Mouse (Mus musculus) liver, embryonic 13.5 days (tissue): ENCODE data around the gene Tmem39a. TPM values are rescaled to one million over a fixed set of nuclear protein-coding genes. Genes with fewer than 3 reads are reported as not detected.
A peak's percentile ranks its signal among the peaks of the same experiment; 100 is the strongest.

ENCODE experiments used
- ATAC-seq: fragments of 200-750 bp; cut with Nextera tagmentation; 2 replicates; pipeline ENCODE4 v1.8.0; 2017; ENCODE audit warnings: low read depth, mild to moderate bottlenecking, moderate number of reproducible peaks, moderate library complexity
- DNase-seq: peaks from one replicate; pipeline ENCODE4 v3.0.0; 2022
- H3K27ac ChIP-seq: fragments of 300-500 bp; sonication (generic); 2 replicates; pipeline ENCODE4 v1.5.1; 2015; ENCODE audit warnings: moderate library complexity, mild to moderate bottlenecking, inconsistent platforms
- H3K27me3 ChIP-seq: fragments of 300-500 bp; sonication (generic); 2 replicates; pipeline ENCODE4 v1.6.1; 2015; ENCODE audit warnings: mild to moderate bottlenecking, inconsistent platforms
- H3K36me3 ChIP-seq: fragments of 300-500 bp; sonication (generic); 2 replicates; pipeline ENCODE4 v1.6.1; 2015; ENCODE audit warnings: mild to moderate bottlenecking, inconsistent platforms
- H3K4me1 ChIP-seq: fragments of 300-500 bp; sonication (generic); replicated peaks from 2 replicates; pipeline ENCODE4 v1.6.1; 2015; ENCODE audit warnings: inconsistent platforms
- H3K4me2 ChIP-seq: fragments of 300-500 bp; sonication (generic); 2 replicates; pipeline ENCODE4 v1.6.1; 2015; ENCODE audit warnings: inconsistent platforms, mild to moderate bottlenecking, moderate library complexity
- H3K4me3 ChIP-seq: fragments of 300-500 bp; sonication (generic); replicated peaks from 2 replicates; pipeline ENCODE4 v1.5.1; 2015; ENCODE audit warnings: mild to moderate bottlenecking, inconsistent platforms
- H3K9ac ChIP-seq: fragments of 300-500 bp; sonication (generic); 2 replicates; pipeline ENCODE4 v1.6.1; 2015; ENCODE audit warnings: mild to moderate bottlenecking, inconsistent platforms
- H3K9me3 ChIP-seq: fragments of 300-500 bp; sonication (generic); replicated peaks from 2 replicates; pipeline ENCODE4 v1.6.1; 2016; ENCODE audit warnings: inconsistent platforms
- WGBS: fragments of 180-500 bp; shearing (Covaris S2); methylation state at CpG from one replicate; pipeline ENCODE4 v1.1.7; 2015; ENCODE audit not compliant: insufficient replicate concordance; 5-methylcytosine and 5-hydroxymethylcytosine counted together
- polyA plus RNA-seq: library from polyadenylated mRNA; unstranded; fragments of >200 nt; fragmentation: Nextera tagmentation; extraction: Ambion mirVana; gene quantifications from 2 replicates; pipeline ENCODE4 v1.2.1, GENCODE M21; 2015

Tmem39a gene
- polyA plus RNA-seq, 1 experiment from 2014 or later, result 33.8 TPM

GRCm38 (mm10) chr16:38612646-38613045 lies 54.1 kb downstream of the Tmem39a start:
- Histone ChIP-seq H3K4me3 (no peak overlapping the region), H3K9me3 (peaks cover 7% of the 10 kb centered on the region; the same call in 1 of the 2 replicates), H3K4me2 (no peak overlapping the region), H3K27ac (no peak overlapping the region), H3K9ac (no peak overlapping the region), H3K36me3 (peaks cover 5% of the 10 kb centered on the region; the same call in 1 of the 2 replicates), H3K27me3 (no peaks in the 10 kb centered on the region), H3K4me1 (no peaks in the 10 kb centered on the region)
- ATAC-seq (no peak), DNase-seq (no peak)
- WGBS, result 61% methylated on average over 5 of the region's 5 CpGs

- H3K27ac ChIP-seq, result no peak overlapping the region
- H3K36me3 ChIP-seq, result peaks cover 5% of the 10 kb centered on the region; the same call in 1 of the 2 replicates
- 83% methylated on average over 6 of the region's 6 CpGs for WGBS
- no peak for ATAC-seq
- H3K4me2 ChIP-seq, result no peak overlapping the region
- H3K4me1 ChIP-seq, result no peaks in the 10 kb centered on the region
- no peaks in the 10 kb centered on the region for H3K27me3 ChIP-seq
- DNase-seq, result no peak
- peaks cover 7% of the 10 kb centered on the region; the same call in 1 of the 2 replicates for H3K9me3 ChIP-seq
- H3K9ac ChIP-seq, result no peak overlapping the region
- H3K4me3 ChIP-seq, result no peak overlapping the region
Observed at GRCm38 (mm10) chr16:38613646-38614045, 55.1 kb downstream of the Tmem39a start.

GRCm38 (mm10) chr16:38617977-38618376 lies 59.5 kb downstream of the Tmem39a start:
- Histone ChIP-seq H3K27me3 (no peaks in the 10 kb centered on the region), H3K9me3 (peaks cover 4% of the 10 kb centered on the region; the same call in 1 of the 2 replicates), H3K4me3 (no peak overlapping the region), H3K4me1 (no peaks in the 10 kb centered on the region), H3K9ac (no peak overlapping the region), H3K36me3 (no peaks in the 10 kb centered on the region), H3K27ac (no peak overlapping the region), H3K4me2 (no peak overlapping the region)
- ATAC-seq, result no peak
- no peak for DNase-seq
- WGBS, result 81% methylated on average over 13 of the region's 13 CpGs

GRCm38 (mm10) chr16:38619054-38619453 lies 60.6 kb downstream of the Tmem39a start:
- Histone ChIP-seq H3K27me3 (no peaks in the 10 kb centered on the region; the same call in 1 of the 2 replicates), H3K9ac (no peak overlapping the region), H3K4me3 (no peak overlapping the region), H3K36me3 (no peaks in the 10 kb centered on the region), H3K9me3 (peaks cover 4% of the 10 kb centered on the region; the same call in 1 of the 2 replicates), H3K4me2 (no peak overlapping the region), H3K4me1 (no peaks in the 10 kb centered on the region), H3K27ac (no peak overlapping the region)
- DNase-seq (no peak), ATAC-seq (no peak)
- 28% methylated on average over 6 of the region's 6 CpGs for WGBS

- 78% methylated on average over 16 of the region's 16 CpGs for WGBS
- no peak for ATAC-seq
- Histone ChIP-seq H3K4me1 (no peaks in the 10 kb centered on the region), H3K4me3 (no peak overlapping the region), H3K36me3 (no peaks in the 10 kb centered on the region), H3K9ac (no peak overlapping the region), H3K27me3 (no peaks in the 10 kb centered on the region; the same call in 1 of the 2 replicates), H3K9me3 (no peaks in the 10 kb centered on the region), H3K4me2 (no peak overlapping the region), H3K27ac (no peak overlapping the region)
- no peak for DNase-seq
Observed at GRCm38 (mm10) chr16:38620696-38621450, 62.4 kb downstream of the Tmem39a start.

- WGBS, result 51% methylated on average over 2 of the region's 2 CpGs
Observed at GRCm38 (mm10) chr16:38622283-38622682, 63.8 kb downstream of the Tmem39a start.

GRCm38 (mm10) chr16:38624303-38624702 lies 65.8 kb downstream of the Tmem39a start:
- H3K4me1 ChIP-seq, result no peaks in the 10 kb centered on the region
- H3K36me3 ChIP-seq, result no peaks in the 10 kb centered on the region

More at GRCm38 (mm10) chr16:38622283-38622682, 63.8 kb downstream of the Tmem39a start:
- H3K9me3 ChIP-seq, result no peaks in the 10 kb centered on the region
- no peak overlapping the region for H3K4me2 ChIP-seq
- no peak overlapping the region for H3K4me3 ChIP-seq
- no peak overlapping the region for H3K9ac ChIP-seq
- no peak overlapping the region for H3K27ac ChIP-seq
- DNase-seq (no peak), ATAC-seq (no peak)
- H3K27me3 ChIP-seq, result no peaks in the 10 kb centered on the region; the same call in 1 of the 2 replicates
- H3K36me3 ChIP-seq, result no peaks in the 10 kb centered on the region
- no peaks in the 10 kb centered on the region for H3K4me1 ChIP-seq

GRCm38 (mm10) chr16:38625411-38625810 lies 66.9 kb downstream of the Tmem39a start:
- no peaks in the 10 kb centered on the region for H3K4me1 ChIP-seq
- H3K4me3 ChIP-seq, result no peak overlapping the region
- H3K27me3 ChIP-seq, result peaks cover 4% of the 10 kb centered on the region; the same call in 1 of the 2 replicates
- H3K9ac ChIP-seq, result no peak overlapping the region
- H3K9me3 ChIP-seq, result no peaks in the 10 kb centered on the region
- WGBS, result 61% methylated on average over 7 of the region's 7 CpGs
- DNase-seq, result no peak
- no peak overlapping the region for H3K27ac ChIP-seq
- H3K4me2 ChIP-seq, result no peak overlapping the region
- no peak for ATAC-seq
- H3K36me3 ChIP-seq, result no peaks in the 10 kb centered on the region

More at GRCm38 (mm10) chr16:38624303-38624702, 65.8 kb downstream of the Tmem39a start:
- 65% methylated on average over 11 of the region's 11 CpGs for WGBS
- no peak for ATAC-seq
- Histone ChIP-seq H3K4me2 (no peak overlapping the region), H3K9me3 (no peaks in the 10 kb centered on the region), H3K27me3 (peaks cover 4% of the 10 kb centered on the region; the same call in 1 of the 2 replicates), H3K27ac (no peak overlapping the region), H3K4me3 (no peak overlapping the region), H3K9ac (no peak overlapping the region)
- DNase-seq, result no peak

GRCm38 (mm10) chr16:38625811-38626369 lies 67.4 kb downstream of the Tmem39a start:
- ATAC-seq (no peak), DNase-seq (no peak)
- no peaks in the 10 kb centered on the region for H3K9me3 ChIP-seq
- H3K27me3 ChIP-seq, result peaks cover 4% of the 10 kb centered on the region; the same call in 1 of the 2 replicates
- H3K4me1 ChIP-seq, result no peaks in the 10 kb centered on the region
- H3K9ac ChIP-seq, result no peak overlapping the region
- H3K27ac ChIP-seq, result no peak overlapping the region
- no peak overlapping the region for H3K4me2 ChIP-seq
- H3K4me3 ChIP-seq, result no peak overlapping the region
- WGBS, result 58% methylated on average over 10 of the region's 10 CpGs
- no peaks in the 10 kb centered on the region for H3K36me3 ChIP-seq

GRCm38 (mm10) chr16:38632147-38632546 lies 73.6 kb downstream of the Tmem39a start:
- no peaks in the 10 kb centered on the region for H3K36me3 ChIP-seq
- ATAC-seq (no peak), DNase-seq (peak; percentile 9)
- H3K4me1 ChIP-seq, result no peaks in the 10 kb centered on the region
- H3K9ac ChIP-seq, result no peak overlapping the region
- no peak overlapping the region for H3K4me2 ChIP-seq
- no peak overlapping the region for H3K27ac ChIP-seq
- H3K27me3 ChIP-seq, result 0 out of 2 replicates have a peak, but pooled peaks cover 4% of the 10 kb centered on the region
- no peaks in the 10 kb centered on the region for H3K9me3 ChIP-seq
- 42% methylated on average over 6 of the region's 6 CpGs for WGBS
- H3K4me3 ChIP-seq, result no peak overlapping the region

GRCm38 (mm10) chr16:38635833-38636390 lies 77.4 kb downstream of the Tmem39a start:
- Histone ChIP-seq H3K4me3 (no peak overlapping the region), H3K27ac (no peak overlapping the region), H3K4me1 (no peaks in the 10 kb centered on the region), H3K27me3 (no peaks in the 10 kb centered on the region), H3K9me3 (no peaks in the 10 kb centered on the region), H3K36me3 (no peaks in the 10 kb centered on the region), H3K9ac (no peak overlapping the region), H3K4me2 (no peak overlapping the region)
- DNase-seq, result no peak
- ATAC-seq, result no peak
- 49% methylated on average over 8 of the region's 8 CpGs for WGBS
